Mouse (Mus musculus): ENCODE measurements around the gene Tspan31.

The Tspan31 gene

GRCm38 (mm10) chr10:127042468-127043115, 27.5 kb downstream of the Tspan31 start:
- DNase-seq (ENCODE audit: low spot score in 2 of 2) = no peak

- DNase-seq (ENCODE audit: low spot score in 2 of 2) = peak; percentile 81 to 92
Measured at GRCm38 (mm10) chr10:127041774-127042338, 28.2 kb downstream of the Tspan31 start.

GRCm38 (mm10) chr10:127041274-127041766, 28.7 kb downstream of the Tspan31 start, which contains the start of the genes Mettl1 and Eef1akmt3:
TSS of gene Mettl1 (plus strand) at chr10:127041414.
TSS of gene Eef1akmt3 (minus strand) at chr10:127041513.
- DNase-seq (ENCODE audit: low spot score in 2 of 2) = peak in 1 of 2 experiments; percentile 38

- no peak for DNase-seq (ENCODE audit: low spot score in 2 of 2)
Measured at GRCm38 (mm10) chr10:127040569-127041214, 29.4 kb downstream of the Tspan31 start.

- DNase-seq (ENCODE audit: low spot score in 2 of 2) = no peak
Measured at GRCm38 (mm10) chr10:127037641-127038040, 32.4 kb downstream of the Tspan31 start.

GRCm38 (mm10) chr10:127036273-127036672, 33.8 kb downstream of the Tspan31 start:
- no peak for DNase-seq (ENCODE audit: low spot score in 2 of 2)

GRCm38 (mm10) chr10:127033301-127033741, 36.7 kb downstream of the Tspan31 start:
- no peak for DNase-seq (ENCODE audit: low spot score in 2 of 2)

GRCm38 (mm10) chr10:127030336-127031296, 39.4 kb downstream of the Tspan31 start, which contains the start of gene Tsfm:
TSS of gene Tsfm (minus strand) at chr10:127030840.
- DNase-seq (ENCODE audit: low spot score in 2 of 2) = peak; percentile 91 to 95

- DNase-seq (ENCODE audit: low spot score in 2 of 2) = no peak
Measured at GRCm38 (mm10) chr10:127018422-127018821, 51.6 kb downstream of the Tspan31 start.

All from cerebellum, postnatal 4 days (tissue).